Mouse (Mus musculus) ES-E14 (cell line): ENCODE results near the gene Napa. TPM values are rescaled to one million over a fixed set of nuclear protein-coding genes. Genes with fewer than 3 reads are reported as not detected.

Source experiments
- DNase-seq: peaks from one replicate; pipeline ENCODE4 v3.0.0-alpha.2; 2013; ENCODE audit warnings: low read depth, low spot score
- H3K27ac ChIP-seq: 2 replicates; pipeline ENCODE4 v1.5.1; 2012; ENCODE audit warnings: low read depth, mild to moderate bottlenecking, low read length, moderate library complexity, mixed read lengths; ENCODE audit not compliant: poor library complexity, insufficient read depth, severe bottlenecking
- H3K36me3 ChIP-seq: 2 replicates; pipeline ENCODE4 v1.6.1; 2012; ENCODE audit warnings: mild to moderate bottlenecking, low read length, moderate library complexity, mixed read lengths; ENCODE audit not compliant: control insufficient read depth, poor library complexity, insufficient read depth, severe bottlenecking
- H3K4me1 ChIP-seq, 2 experiments: fragments of 150-350 bp in 1 of 2; sonication (generic) in 1 of 2; 2 replicates each; pipeline ENCODE4 v1.6.1; 2012; ENCODE audit warnings: low read length in 2 of 2, mild to moderate bottlenecking in 1 of 2, mixed read lengths in 1 of 2; ENCODE audit not compliant: control insufficient read depth in 2 of 2, insufficient read depth in 2 of 2, poor library complexity in 1 of 2
- H3K4me3 ChIP-seq, 2 experiments: fragments of 150-350 bp in 1 of 2; sonication (generic) in 1 of 2; 2 replicates each; pipeline ENCODE4 v1.5.1; 2012; ENCODE audit warnings: low read length in 2 of 2, low read depth in 1 of 2, mild to moderate bottlenecking in 1 of 2, mixed read lengths in 1 of 2; ENCODE audit not compliant: insufficient read depth in 1 of 2, poor library complexity in 1 of 2, severe bottlenecking in 1 of 2
- H3K9ac ChIP-seq: 2 replicates; pipeline ENCODE4 v1.6.1; 2012; ENCODE audit warnings: low read depth, mild to moderate bottlenecking, low read length, mixed read lengths; ENCODE audit not compliant: poor library complexity, insufficient read depth, severe bottlenecking
- H3K9me3 ChIP-seq: fragments of 150-350 bp; sonication (generic); 2 replicates; pipeline ENCODE4 v1.6.1; 2012; ENCODE audit warnings: low read depth, mild to moderate bottlenecking, low read length; ENCODE audit not compliant: control insufficient read depth, insufficient read depth
- CHD2 ChIP-seq: IDR thresholded peaks from 2 replicates; pipeline ENCODE4 v1.6.1; 2014; ENCODE audit warnings: mild to moderate bottlenecking, low read depth, low read length, inconsistent platforms
- HCFC1 ChIP-seq: IDR thresholded peaks from 2 replicates; pipeline ENCODE4 v1.6.1; 2012; ENCODE audit warnings: low read length, inconsistent platforms, borderline replicate concordance; ENCODE audit not compliant: insufficient read depth
- MAFK ChIP-seq: IDR thresholded peaks from 2 replicates; pipeline ENCODE4 v1.6.1; 2014; ENCODE audit warnings: mild to moderate bottlenecking, low read depth, low read length, inconsistent platforms; ENCODE audit not compliant: insufficient read depth
- ZC3H11A ChIP-seq: IDR thresholded peaks from 2 replicates; pipeline ENCODE4 v1.6.1; 2012; ENCODE audit warnings: low read depth, mild to moderate bottlenecking, inconsistent platforms, low read length, borderline replicate concordance
- ZNF384 ChIP-seq: IDR thresholded peaks from 2 replicates; pipeline ENCODE4 v1.6.1; 2012; ENCODE audit warnings: low read depth, low read length, inconsistent platforms
- in situ Hi-C, 2 experiments: fragments of 600-800 bp; cut with MboI; formaldehyde crosslinking; loops; one replicate each; pipeline ENCODE4 v1.15.1; 2025; ENCODE audit warnings: low sequenced_read_pairs in 2 of 2, inconsistent platforms in 1 of 2; ENCODE audit not compliant: unreplicated experiment in 2 of 2
- total RNA-seq: library from RNA; depleted of rRNA; stranded (reverse); fragments of 300-350 nt; gene quantifications from 2 replicates; pipeline ENCODE4 v1.2.3, GENCODE M21; 2012

Gene Napa
- total RNA-seq, 1 experiment, result 103 TPM

DNA sequence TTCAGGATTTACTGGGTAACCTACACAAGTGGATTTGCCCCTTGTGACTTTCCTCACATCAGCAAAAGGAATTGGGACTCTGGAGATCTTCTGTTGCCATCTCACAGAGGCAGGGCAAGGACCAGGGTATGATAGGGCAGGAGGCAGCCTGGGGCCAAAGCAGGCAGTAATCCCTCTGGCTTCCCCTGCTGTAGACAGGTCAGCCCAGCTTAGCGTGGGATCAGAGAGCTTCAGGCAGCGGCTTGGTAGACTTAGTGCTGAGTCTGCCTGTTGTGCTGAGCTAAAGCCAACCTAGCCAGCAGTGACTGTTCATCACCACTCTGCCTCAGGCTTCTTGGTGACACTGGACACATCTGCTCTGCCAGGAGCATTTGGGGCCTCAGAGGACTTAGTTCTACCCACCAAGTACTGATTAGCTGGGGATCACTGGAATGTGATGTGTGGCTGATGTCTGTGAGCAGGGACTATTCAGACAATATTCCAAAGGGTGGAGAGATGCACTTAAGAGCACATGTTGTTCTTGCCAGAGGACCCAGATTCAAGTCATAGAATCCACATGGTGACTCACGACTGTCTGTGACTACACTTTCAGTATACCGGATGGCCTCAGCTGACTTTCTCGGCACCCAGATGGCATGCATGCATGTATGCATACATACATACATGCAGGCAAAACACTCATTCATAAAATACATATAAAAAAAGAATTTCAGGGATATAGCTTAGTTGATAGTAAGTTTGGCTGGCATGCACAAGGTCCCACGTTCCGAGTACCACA lies 6.5 kb downstream of the Napa start:
- Histone ChIP-seq H3K27ac (no peak overlapping the region; the same call in 1 of the 2 replicates), H3K36me3 (peaks cover 53% of the 10 kb centered on the region), H3K4me3 (no peak overlapping the region), H3K9ac (0 out of 2 replicates have a peak overlapping the region, but pooled peaks have one; percentile 23), H3K4me1 (peaks cover under 1 to 2% of the 10 kb centered on the region in 2 experiments; a peak in 1 of 4 replicates), H3K9me3 (no peaks in the 10 kb centered on the region)
- in situ Hi-C loops, result no loop called here
- no peak for DNase-seq
- no peak for TF ChIP-seq MAFK
- TF ChIP-seq HCFC1, result no peak
- no peak for TF ChIP-seq ZC3H11A
- TF ChIP-seq ZNF384, result no peak

DNA sequence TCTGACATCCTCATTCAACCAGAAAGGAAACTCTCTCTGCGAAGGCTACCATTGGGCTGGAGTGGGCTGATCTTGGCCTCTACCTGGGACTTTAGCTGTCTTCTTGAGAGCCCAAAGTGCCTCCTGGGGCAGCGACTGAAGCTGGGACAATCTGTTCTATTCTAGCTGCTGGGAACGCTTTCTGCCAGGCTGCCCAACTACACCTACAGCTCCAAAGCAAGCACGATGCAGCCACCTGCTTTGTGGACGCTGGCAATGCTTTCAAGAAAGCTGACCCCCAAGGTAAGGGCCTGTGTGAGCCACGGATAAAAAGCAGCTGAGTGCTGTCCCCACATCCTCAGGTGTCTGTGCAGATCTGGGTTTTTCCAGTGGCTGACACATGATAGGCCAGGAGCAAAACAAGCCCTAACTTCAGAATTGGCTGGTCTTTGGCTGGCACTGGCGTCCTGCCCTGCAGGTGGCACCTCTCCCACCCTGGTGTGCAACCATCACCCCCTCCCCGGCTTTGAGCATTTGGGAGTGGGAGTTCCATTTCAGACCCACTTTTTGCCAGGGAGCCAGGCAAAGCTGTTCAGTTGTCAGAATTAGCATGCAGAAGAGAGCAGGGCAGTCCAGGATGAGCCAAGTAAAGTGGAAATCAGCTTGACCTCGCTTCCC lies 10.8 kb downstream of the Napa start:
- in situ Hi-C loops, result no loop called here
- H3K36me3 ChIP-seq, result peaks cover 65% of the 10 kb centered on the region
- no peak overlapping the region for H3K27ac ChIP-seq
- no peaks in the 10 kb centered on the region for H3K9me3 ChIP-seq
- no peaks in the 10 kb centered on the region for H3K4me1 ChIP-seq
- no peak for DNase-seq
- no peak overlapping the region for H3K9ac ChIP-seq
- TF ChIP-seq HCFC1 (no peak), ZNF384 (no peak), ZC3H11A (no peak), MAFK (no peak), CHD2 (no peak)
- H3K4me3 ChIP-seq, result no peak overlapping the region

DNA sequence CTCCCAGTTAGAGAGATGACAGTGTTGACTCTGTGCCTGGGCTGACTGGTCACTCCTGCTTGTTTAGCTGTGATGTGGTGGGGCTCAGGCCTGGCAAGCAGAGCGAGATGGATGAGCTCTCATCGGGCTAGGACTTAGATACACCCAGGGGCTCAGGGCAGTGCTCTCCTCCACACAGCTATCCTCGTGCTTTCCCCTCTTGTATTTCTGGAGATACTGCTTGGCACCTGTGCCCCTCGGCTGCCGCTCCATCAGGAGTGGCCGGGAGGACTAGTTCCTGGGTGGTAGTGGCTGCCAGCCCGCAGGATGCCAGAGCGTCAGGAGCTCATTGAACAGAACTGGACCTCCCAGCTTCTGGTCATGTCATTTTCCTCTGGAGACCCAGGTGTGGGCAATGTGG lies 11.9 kb downstream of the Napa start:
- H3K27ac ChIP-seq, result no peak overlapping the region
- in situ Hi-C loops, result no loop called here
- H3K4me3 ChIP-seq, result no peak overlapping the region
- peaks cover 70% of the 10 kb centered on the region for H3K36me3 ChIP-seq
- no peak overlapping the region for H3K9ac ChIP-seq
- H3K9me3 ChIP-seq, result no peaks in the 10 kb centered on the region
- no peak for DNase-seq
- TF ChIP-seq HCFC1 (no peak), ZNF384 (no peak), MAFK (no peak), ZC3H11A (no peak), CHD2 (no peak)
- no peaks in the 10 kb centered on the region for H3K4me1 ChIP-seq

DNA sequence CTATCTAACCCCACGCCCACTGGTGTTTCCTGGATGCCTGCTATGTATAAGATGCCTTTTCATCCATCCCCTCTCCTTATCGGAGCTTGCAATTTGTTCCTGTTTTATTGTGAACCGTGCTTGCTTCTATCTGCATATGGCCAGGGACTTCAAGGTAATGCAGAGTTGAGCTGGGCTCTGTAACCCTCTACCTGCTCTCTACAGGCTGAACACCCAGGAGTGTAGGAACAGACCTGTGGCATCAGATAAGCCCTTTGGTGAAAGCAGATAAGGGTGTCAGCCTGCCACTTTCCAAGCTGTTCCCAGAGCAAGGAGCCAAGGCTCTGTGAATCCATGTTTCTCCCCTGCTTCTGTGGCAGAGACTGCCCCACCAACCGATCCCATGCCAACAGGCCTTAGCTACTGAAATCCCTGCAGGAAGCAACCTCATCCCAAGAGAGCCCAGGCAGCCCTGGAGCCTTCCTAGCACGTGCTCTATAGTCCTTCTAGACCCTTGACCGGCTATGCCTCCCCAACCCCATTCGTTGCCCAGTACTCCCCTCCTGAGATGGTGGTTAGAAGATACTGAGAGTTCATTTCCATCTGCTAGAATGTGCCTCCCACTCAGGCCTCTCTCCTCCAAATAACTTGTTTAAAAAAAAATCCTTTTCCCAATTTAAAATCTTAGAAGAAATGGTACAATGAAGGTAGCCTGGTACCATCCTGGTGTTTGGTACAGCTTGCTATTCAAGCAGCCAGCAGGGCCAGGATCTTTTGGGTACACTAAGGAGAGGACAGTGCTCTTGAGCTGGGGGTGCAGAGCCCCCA lies 13.2 kb downstream of the Napa start:
- no peaks in the 10 kb centered on the region for H3K9me3 ChIP-seq
- in situ Hi-C loops, result no loop called here
- H3K36me3 ChIP-seq, result peaks cover 79% of the 10 kb centered on the region
- no peak for DNase-seq
- TF ChIP-seq MAFK (no peak), CHD2 (no peak), ZC3H11A (no peak), ZNF384 (no peak), HCFC1 (no peak)
- H3K4me3 ChIP-seq, result no peak overlapping the region
- H3K9ac ChIP-seq, result no peak overlapping the region
- no peak overlapping the region for H3K27ac ChIP-seq
- H3K4me1 ChIP-seq, result no peaks in the 10 kb centered on the region
